Mouse (Mus musculus) E14TG2a.4 (cell line): ENCODE results near the gene Dnah2.

ENCODE experiments used
- H3K27me3 ChIP-seq: 2 replicates; pipeline ENCODE4 v1.6.1; 2014; ENCODE audit warnings: low read length, control low read depth; ENCODE audit not compliant: insufficient read depth
- H3K36me3 ChIP-seq: 2 replicates; pipeline ENCODE4 v1.6.1; 2014; ENCODE audit warnings: low read length, control low read depth; ENCODE audit not compliant: insufficient read depth
- H3K4me1 ChIP-seq: replicated peaks from 2 replicates; pipeline ENCODE4 v1.6.1; 2014; ENCODE audit warnings: low read depth, low read length, control low read depth
- H3K4me3 ChIP-seq: replicated peaks from 2 replicates; pipeline ENCODE4 v1.5.1; 2014; ENCODE audit warnings: mild to moderate bottlenecking, low read length
- H3K9me3 ChIP-seq: 2 replicates; pipeline ENCODE4 v1.6.1; 2014; ENCODE audit warnings: low read length, control low read depth
- CTCF ChIP-seq: conservative IDR thresholded peaks from 2 replicates; pipeline ENCODE4 v1.5.1; 2014; ENCODE audit warnings: low read length
- NANOG ChIP-seq: IDR thresholded peaks from 2 replicates; pipeline ENCODE4 v1.6.1; 2014; ENCODE audit warnings: borderline replicate concordance, low read length, mixed read lengths
- POU5F1 ChIP-seq: IDR thresholded peaks from 2 replicates; pipeline ENCODE4 v1.6.1; 2014; ENCODE audit warnings: low read length, borderline replicate concordance

Dnah2 gene

DNA sequence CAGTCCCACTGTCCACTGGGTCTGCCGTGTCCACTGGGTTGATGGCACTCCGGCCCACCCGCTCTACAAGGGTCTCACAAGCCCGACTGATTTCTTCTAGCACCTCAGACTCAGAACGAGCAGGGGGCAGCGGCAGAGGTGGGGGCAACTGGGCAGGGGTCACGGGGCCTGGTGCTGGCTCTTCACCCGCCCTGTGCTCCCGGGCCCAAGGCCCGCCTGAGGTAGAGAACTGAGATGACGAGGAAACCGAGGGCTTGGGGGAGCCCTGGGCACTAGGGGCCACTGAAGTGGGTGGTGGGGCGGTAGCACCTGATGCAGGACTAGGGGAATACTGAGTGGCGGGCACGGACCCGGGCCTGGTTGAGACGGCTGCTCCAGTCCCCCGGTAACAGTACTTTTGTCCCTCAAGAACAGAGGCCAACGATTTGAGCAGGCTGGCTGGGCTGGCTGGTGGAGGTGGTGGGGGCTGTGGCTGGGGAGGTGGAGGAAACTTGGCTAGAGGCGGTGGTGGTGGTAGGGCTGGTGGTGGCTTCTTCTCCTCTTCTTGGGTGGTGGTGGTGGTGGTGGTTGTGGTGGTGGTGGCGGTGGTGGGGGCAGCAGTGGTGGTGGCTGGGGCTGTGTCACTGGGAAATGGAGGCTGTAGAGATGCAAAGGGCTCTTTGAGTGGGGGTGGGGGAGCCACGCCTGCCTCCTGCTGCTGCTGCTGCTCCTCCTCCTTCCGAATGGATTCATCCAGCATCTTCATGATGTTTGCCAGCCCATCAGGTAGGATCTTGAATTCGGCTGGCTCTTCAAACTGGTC is 144.1 kb downstream of the Dnah2 start:
- no peaks in the 10 kb centered on the region for H3K9me3 ChIP-seq
- no peak for TF ChIP-seq NANOG
- no peak for TF ChIP-seq POU5F1
- no peak for TF ChIP-seq CTCF
- peak overlapping the region; percentile 71 for H3K4me3 ChIP-seq
- peaks cover 83% of the 10 kb centered on the region for H3K4me1 ChIP-seq
- peaks cover 25% of the 10 kb centered on the region for H3K27me3 ChIP-seq
- H3K36me3 ChIP-seq: peaks cover 76% of the 10 kb centered on the region

DNA sequence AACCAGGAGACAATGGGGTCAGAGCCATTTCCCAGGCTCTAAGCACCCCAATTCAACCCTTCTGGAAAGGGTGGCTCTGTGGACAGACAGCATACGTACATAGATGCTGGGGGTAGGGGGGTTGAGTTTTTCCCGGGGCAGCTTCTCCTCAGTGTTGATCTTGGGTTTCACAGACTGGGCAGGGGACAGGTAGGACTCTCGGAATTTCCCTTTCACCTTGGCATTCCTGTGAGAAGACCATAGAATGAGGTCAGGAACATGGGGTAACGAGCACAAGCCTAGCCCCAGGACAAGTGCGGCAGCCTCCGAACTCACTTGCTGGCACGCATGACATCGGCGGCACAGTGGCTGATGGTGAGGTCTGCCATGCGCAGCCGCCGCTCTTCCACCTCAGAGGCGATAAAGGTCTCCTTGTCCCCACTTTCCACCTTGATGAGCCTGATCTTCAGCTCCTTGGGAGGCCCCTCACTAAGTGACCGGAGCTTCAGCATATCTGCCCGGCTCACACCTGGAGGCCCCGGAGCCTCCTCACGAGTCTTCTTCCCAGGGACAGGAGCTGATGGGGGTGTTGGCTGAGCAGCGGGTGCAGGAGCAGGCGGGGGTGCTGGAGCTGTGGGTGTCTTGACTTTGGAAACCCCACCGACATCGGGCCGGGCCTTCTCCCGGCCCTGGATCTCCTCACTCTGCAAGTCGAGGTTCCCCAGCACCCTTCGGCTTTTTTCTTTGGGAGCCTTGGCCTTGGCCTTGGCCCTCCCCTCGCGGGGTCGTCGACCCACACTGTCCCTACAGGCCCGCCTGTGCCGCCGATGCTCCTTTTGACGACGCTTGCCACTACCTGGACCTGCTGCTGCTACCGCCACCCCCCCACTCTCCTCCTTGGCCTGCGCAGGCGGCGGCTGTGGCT is 145.0 kb downstream of the Dnah2 start:
- no peak for TF ChIP-seq CTCF
- no peak for TF ChIP-seq POU5F1
- TF ChIP-seq NANOG: no peak

DNA sequence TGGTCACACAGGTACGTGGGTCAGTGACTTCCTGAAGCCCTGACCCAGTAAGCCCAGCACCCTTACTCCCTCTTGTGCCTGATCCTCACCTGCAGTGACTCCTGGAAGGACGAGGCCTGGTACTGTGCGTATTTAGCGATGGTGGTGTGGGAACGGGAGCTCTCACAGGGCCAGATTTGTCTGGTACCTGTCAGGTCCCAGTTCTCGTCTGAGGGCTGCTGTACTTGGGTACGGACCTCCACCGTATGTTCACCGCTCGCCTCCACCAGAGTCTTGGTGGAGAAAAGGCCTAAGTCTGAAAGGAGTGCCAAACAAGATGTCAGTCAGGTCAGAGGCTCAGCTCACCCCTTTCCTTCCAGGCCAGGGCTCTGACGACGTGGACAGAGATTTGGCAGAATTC is 146.9 kb downstream of the Dnah2 start:
- TF ChIP-seq POU5F1: no peak
- no peak for TF ChIP-seq NANOG
- TF ChIP-seq CTCF: no peak
- no peaks in the 10 kb centered on the region for H3K9me3 ChIP-seq
- H3K36me3 ChIP-seq: peaks cover 63% of the 10 kb centered on the region

More for the DNA sequence above, 145.0 kb downstream of the Dnah2 start:
- Histone ChIP-seq H3K36me3 (peaks cover 76% of the 10 kb centered on the region), H3K4me3 (peak overlapping the region; percentile 71), H3K4me1 (peaks cover 80% of the 10 kb centered on the region), H3K27me3 (peaks cover 25% of the 10 kb centered on the region), H3K9me3 (no peaks in the 10 kb centered on the region)

GRCm38 (mm10) chr11:69401210-69401637 is 147.7 kb downstream of the Dnah2 start:
- Histone ChIP-seq H3K4me1 (peaks cover 82% of the 10 kb centered on the region), H3K4me3 (peak overlapping the region; percentile 59), H3K36me3 (peaks cover 61% of the 10 kb centered on the region), H3K9me3 (no peaks in the 10 kb centered on the region), H3K27me3 (peaks cover 25% of the 10 kb centered on the region)
- no peak for TF ChIP-seq NANOG
- no peak for TF ChIP-seq POU5F1
- TF ChIP-seq CTCF: peak; percentile 62

More for the DNA sequence above, 146.9 kb downstream of the Dnah2 start:
- H3K27me3 ChIP-seq: peaks cover 25% of the 10 kb centered on the region
- peaks cover 81% of the 10 kb centered on the region for H3K4me1 ChIP-seq
- peak overlapping the region; percentile 59; the same call in 1 of the 2 replicates for H3K4me3 ChIP-seq

GRCm38 (mm10) chr11:69400083-69400850 is 148.6 kb downstream of the Dnah2 start:
- Histone ChIP-seq H3K9me3 (no peaks in the 10 kb centered on the region), H3K36me3 (peaks cover 52% of the 10 kb centered on the region), H3K4me3 (peak overlapping the region; percentile 88), H3K4me1 (peaks cover 74% of the 10 kb centered on the region), H3K27me3 (peaks cover 25% of the 10 kb centered on the region)
- TF ChIP-seq CTCF: no peak

DNA sequence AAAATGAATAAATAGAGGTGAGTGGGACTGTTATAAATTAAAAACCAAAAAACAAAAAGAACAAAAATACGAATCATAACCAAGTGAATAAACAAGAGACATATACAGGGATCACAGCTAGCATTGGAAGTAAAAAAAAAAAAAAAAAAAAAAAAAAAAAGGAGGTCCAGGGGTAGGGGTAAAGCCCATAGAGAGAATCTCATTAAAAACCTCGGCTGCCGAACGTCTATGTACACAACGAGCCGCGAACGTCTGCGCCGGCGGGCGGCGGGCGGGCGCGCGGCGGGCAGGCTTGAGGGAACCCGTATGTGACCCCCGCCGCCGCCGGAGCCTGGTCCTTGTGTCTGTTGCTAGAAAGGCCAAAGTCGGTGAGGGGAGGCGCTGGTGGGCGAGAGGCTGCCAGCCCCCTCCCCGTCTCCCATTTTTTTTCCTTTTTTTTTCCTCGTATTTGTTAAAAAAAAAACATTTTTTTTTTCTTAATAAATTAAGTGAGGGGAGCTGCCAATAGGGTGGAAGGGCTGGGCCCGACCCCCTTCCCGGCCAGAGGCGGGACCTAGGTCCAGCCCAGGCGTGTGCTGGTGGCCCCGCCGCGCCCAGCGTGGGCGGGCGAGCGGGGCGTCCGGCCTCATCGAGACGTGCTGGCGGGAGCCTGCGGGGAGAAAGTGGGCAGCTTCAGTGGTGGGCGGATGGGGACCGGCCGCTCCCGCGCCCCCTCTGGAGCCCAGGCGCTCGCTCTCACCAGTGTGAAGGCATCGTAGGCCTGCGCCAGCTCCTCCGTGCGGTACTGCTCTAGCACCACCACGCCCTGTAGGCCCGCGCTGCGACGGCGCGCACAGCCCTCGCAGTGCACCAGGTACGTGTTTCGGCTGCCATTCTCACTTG is 149.5 kb downstream of the Dnah2 start:
- peak overlapping the region; percentile 88 for H3K4me3 ChIP-seq
- H3K36me3 ChIP-seq: peaks cover 43% of the 10 kb centered on the region
- H3K27me3 ChIP-seq: peaks cover 22% of the 10 kb centered on the region
- H3K9me3 ChIP-seq: no peaks in the 10 kb centered on the region
- TF ChIP-seq POU5F1 (no peak), NANOG (no peak), CTCF (no peak)
- H3K4me1 ChIP-seq: peaks cover 68% of the 10 kb centered on the region

- Histone ChIP-seq H3K36me3 (peaks cover 37% of the 10 kb centered on the region), H3K4me1 (peaks cover 66% of the 10 kb centered on the region), H3K4me3 (peak overlapping the region; percentile 88), H3K27me3 (peaks cover 14% of the 10 kb centered on the region), H3K9me3 (no peaks in the 10 kb centered on the region)
- TF ChIP-seq CTCF (no peak), POU5F1 (no peak), NANOG (no peak)
Observed at GRCm38 (mm10) chr11:69398486-69399200, 150.3 kb downstream of the Dnah2 start.
